Mouse (Mus musculus): ENCODE results near the gene Rnd3.

DNA sequence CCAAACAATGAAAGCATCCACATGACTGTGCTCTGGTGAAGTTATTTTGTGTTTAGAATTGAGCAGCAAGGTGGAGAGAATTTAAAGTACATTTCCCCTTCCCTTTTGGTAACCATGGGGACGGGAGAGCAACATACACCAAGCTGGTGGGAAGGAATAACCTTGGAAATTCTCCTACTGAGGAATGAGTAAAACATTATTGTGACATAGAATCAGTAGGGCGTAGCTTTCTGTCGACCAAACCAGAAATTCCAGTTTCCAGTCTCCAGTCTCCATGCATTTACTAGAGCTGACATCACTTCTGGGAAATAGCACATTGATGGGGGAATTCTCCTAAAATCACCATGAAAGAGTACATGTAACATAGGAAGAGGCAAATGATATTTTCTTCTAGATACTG is 28.7 kb upstream of the Rnd3 start:
- no peak for TF ChIP-seq CTCF (IDR thresholded peaks at IDR 0.05; ENCODE audit: borderline replicate concordance, insufficient read depth, low read depth, low read length)
- TF ChIP-seq POLR2A (IDR thresholded peaks at IDR 0.05; ENCODE audit: borderline replicate concordance, insufficient read depth, low read length) = no peak
